Mouse (Mus musculus) lung, adult 2 months (tissue): ENCODE measurements around the gene Kcnn3.

Experiments
- CTCF ChIP-seq: fragments of 200-500 bp; IDR thresholded peaks from 2 replicates; pipeline ENCODE4 v1.5.1; 2011; ENCODE audit warnings: mild to moderate bottlenecking, low read length, control low read depth; ENCODE audit not compliant: insufficient read depth
- POLR2A ChIP-seq: fragments of 200-500 bp; IDR thresholded peaks from 2 replicates; pipeline ENCODE4 v1.6.1; 2011; ENCODE audit warnings: low read depth, mild to moderate bottlenecking, control low read depth, low read length, borderline replicate concordance; ENCODE audit errors: extremely low read depth

- TF ChIP-seq CTCF (peak; percentile 48; the same call in 1 of the 2 replicates), POLR2A (peak; percentile 30; the same call in 1 of the 2 replicates)
Measured at GRCm38 (mm10) chr3:89714359-89715206, 194.6 kb downstream of the Kcnn3 start, which contains the start of gene Adar.
